Mouse (Mus musculus): ENCODE results near the gene Rdh13.
"Not testable (repeated sequence)": the region's sequence is repeated elsewhere in the genome, so short reads cannot be mapped to it uniquely, and the experiment has no call there.

Rdh13 gene

DNA sequence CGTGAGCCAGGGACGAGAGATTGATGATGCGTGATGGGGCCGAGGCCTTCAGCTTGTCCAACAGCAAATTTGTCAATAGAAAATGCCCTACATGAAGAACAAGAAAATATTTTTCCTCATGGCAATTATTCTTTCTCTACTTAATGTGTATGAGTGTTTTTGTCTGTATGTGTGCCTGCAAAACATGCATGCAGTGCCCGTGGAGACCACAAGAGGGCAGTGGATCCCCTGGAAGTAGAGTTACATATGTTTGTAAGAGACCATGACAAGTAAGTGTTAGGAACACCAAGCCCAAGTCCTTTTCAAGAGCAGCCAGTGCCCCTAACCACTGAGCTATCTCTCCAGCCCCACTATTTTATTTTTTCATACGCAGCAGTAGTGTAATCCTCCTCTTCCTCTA, 13.9 kb downstream of the Rdh13 start:
- no peak for DNase-seq

GRCm38 (mm10) chr7:4430246-4430844, 15.1 kb downstream of the Rdh13 start:
- no peak for DNase-seq

DNA sequence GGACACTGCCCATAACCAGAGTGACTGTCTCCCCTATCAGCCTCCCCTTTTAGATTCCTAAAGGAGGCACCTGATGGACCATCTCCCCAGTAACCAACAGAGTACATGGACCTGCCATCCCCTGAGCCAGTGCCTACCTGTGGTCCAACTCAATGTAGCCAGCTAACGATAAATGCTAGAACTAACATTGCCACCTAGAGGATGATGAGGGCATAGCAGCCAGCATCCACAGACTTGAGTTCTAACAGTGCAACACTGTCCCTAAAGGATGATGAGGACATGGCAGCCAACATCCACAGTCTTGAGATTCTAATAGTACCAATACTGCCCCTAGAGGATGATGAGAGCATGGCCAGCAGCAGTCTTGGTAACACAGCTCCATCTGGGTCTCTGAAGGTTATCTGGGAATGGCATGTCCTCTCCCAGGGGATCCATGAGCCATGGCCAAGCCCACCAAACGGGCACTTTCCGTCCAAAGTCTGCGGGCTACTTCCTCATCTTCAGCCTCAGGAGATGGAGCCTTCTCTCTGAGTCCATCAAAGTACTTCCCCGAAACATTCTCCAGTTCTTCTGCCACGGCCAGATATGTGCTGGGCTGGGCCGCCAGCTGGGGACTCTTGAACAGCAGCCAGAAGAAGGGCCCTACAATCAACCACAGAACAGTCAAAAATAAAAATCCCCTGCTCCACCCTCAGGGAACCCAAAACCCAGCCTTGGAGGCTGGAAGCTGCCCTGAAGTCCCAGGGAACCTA, 18.1 kb downstream of the Rdh13 start:
- peak; percentile 80 for DNase-seq

- DNase-seq = no peak
These were observed 25.2 kb downstream of the Rdh13 start for GRCm38 (mm10) chr7:4420230-4420629.

GRCm38 (mm10) chr7:4419681-4420080, 25.8 kb downstream of the Rdh13 start:
- no peak for DNase-seq

DNA sequence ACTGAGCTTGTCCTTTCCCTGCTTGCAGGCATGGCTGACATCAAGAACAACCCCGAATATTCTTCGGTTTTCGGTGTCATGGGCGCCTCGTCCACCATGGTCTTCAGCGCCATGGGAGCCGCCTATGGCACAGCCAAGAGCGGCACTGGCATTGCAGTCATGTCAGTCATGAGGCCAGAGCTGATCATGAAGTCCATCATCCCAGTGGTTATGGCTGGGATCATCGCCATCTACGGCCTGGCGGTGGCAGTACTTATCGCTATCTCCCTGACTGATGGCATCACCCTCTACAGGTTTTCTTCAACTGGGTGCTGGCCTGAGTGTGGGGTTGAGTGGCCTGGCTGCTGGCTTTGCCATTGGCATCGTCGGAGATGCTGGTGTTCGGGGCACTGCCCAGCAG, 33.0 kb downstream of the Rdh13 start:
- not testable (repeated sequence) for DNase-seq

DNA sequence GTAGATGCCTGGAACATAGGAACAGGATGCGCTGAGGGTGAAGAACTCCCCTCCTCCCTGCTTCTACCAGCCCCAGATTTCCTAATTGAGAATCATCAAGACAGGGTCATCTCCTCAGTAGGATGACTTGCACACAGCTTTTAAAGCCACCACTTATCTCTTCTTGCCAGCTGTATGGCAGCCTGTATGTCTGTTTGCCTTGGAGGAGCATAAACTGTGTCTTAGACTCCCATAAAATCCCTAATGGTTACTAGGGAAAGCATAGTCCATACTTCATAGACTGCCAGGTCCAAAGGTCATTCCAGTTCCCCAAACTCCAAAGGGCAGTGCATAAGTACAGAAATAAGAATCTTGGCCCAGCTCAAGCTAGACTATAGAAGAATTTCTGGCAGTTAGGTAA, 47.7 kb downstream of the Rdh13 start, which contains the start of gene Gp6:
Gene Gp6 (minus strand): TSS at position 15 of the 400 bp plus-strand sequence.
- DNase-seq = no peak
